Mouse (Mus musculus) liver, embryonic 11.5 days (tissue): Measurements from ENCODE around the gene Ppp4r3a. TPM values are rescaled to one million over a fixed set of nuclear protein-coding genes. Genes with fewer than 3 reads are reported as not detected.

Experiments used
- ATAC-seq: fragments of 200-750 bp; cut with Nextera tagmentation; replicated peaks from 2 replicates; pipeline ENCODE4 v1.8.0; 2017; ENCODE audit warnings: moderate number of reproducible peaks, mild to moderate bottlenecking, moderate TSS enrichment, moderate library complexity; ENCODE audit not compliant: low FRiP score
- DNase-seq: peaks from one replicate; pipeline ENCODE4 v3.0.0-alpha.2; 2017; ENCODE audit warnings: low spot score
- H3K27ac ChIP-seq: fragments of 300-500 bp; sonication (generic); 2 replicates; pipeline ENCODE4 v1.5.1; 2014; ENCODE audit warnings: mild to moderate bottlenecking, low read depth, low read length, control low read depth
- H3K27me3 ChIP-seq: fragments of 300-500 bp; sonication (generic); replicated peaks from 2 replicates; pipeline ENCODE4 v1.6.1; 2014; ENCODE audit warnings: low read length, mixed read lengths; ENCODE audit not compliant: control insufficient read depth, insufficient read depth
- H3K36me3 ChIP-seq: fragments of 300-500 bp; sonication (generic); 2 replicates; pipeline ENCODE4 v1.6.1; 2014; ENCODE audit warnings: mild to moderate bottlenecking, low read length, moderate library complexity, mixed read lengths; ENCODE audit not compliant: control insufficient read depth, insufficient read depth
- H3K4me1 ChIP-seq: fragments of 300-500 bp; sonication (generic); replicated peaks from 2 replicates; pipeline ENCODE4 v1.6.1; 2014; ENCODE audit warnings: low read length, mixed read lengths; ENCODE audit not compliant: control insufficient read depth, insufficient read depth
- H3K4me2 ChIP-seq: fragments of 300-500 bp; sonication (generic); 2 replicates; pipeline ENCODE4 v1.6.1; 2014; ENCODE audit warnings: mild to moderate bottlenecking, control low read depth, moderate library complexity
- H3K4me3 ChIP-seq: fragments of 300-500 bp; sonication (generic); 2 replicates; pipeline ENCODE4 v1.5.1; 2014; ENCODE audit warnings: low read depth, low read length, control low read depth
- H3K9ac ChIP-seq: fragments of 300-500 bp; sonication (generic); 2 replicates; pipeline ENCODE4 v1.6.1; 2014; ENCODE audit warnings: low read depth, low read length, control low read depth
- H3K9me3 ChIP-seq: fragments of 300-500 bp; sonication (generic); 2 replicates; pipeline ENCODE4 v1.6.1; 2016; ENCODE audit warnings: low read length, inconsistent platforms, mixed read lengths; ENCODE audit not compliant: control insufficient read depth
- WGBS: fragments of 180-500 bp; shearing (Covaris S2); extraction: QIAGEN DNeasy Blood & Tissue Kit; methylation state at CpG from one replicate; pipeline ENCODE4 v1.1.7; 2014; 5-methylcytosine and 5-hydroxymethylcytosine counted together
- polyA plus RNA-seq: library from polyadenylated mRNA; unstranded; fragments of >200 nt; fragmentation: Nextera tagmentation; extraction: Ambion mirVana; gene quantifications from 2 replicates; pipeline ENCODE4 v1.2.1, GENCODE M21; 2014

The Ppp4r3a gene
- polyA plus RNA-seq, 1 experiment from 2014 or later, result 54.4 TPM

DNA sequence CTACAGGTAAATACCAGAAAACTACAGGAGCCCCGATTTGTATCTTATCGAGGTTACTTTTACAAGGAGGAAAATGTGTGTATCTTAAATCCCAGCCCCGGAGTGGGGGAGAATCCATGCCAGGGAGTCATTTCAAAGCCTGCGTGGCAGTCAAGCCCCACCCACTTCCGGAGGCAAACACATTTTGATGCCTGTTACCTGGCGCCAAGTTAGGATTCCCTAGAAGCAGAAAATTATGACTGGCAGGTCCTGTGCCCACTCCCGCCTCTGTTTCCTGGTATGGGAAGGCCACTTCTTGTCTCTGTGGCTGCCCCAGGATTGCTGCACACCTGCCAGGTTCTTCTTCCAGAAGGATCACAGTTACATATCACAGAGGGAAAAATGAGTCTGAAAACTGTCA lies 57.0 kb downstream of the Ppp4r3a start:
- no peak for ATAC-seq
- Histone ChIP-seq H3K4me1 (peaks cover 28% of the 10 kb centered on the region), H3K36me3 (0 out of 2 replicates have a peak, but pooled peaks cover 5% of the 10 kb centered on the region), H3K27ac (peak overlapping the region; percentile 76), H3K4me3 (peak overlapping the region; percentile 86), H3K9ac (peak overlapping the region; percentile 96), H3K9me3 (no peaks in the 10 kb centered on the region), H3K4me2 (peak overlapping the region; percentile 92), H3K27me3 (no peaks in the 10 kb centered on the region)
- DNase-seq, result peak; percentile 31
- WGBS, result 48% methylated on average over 7 of the region's 7 CpGs

DNA sequence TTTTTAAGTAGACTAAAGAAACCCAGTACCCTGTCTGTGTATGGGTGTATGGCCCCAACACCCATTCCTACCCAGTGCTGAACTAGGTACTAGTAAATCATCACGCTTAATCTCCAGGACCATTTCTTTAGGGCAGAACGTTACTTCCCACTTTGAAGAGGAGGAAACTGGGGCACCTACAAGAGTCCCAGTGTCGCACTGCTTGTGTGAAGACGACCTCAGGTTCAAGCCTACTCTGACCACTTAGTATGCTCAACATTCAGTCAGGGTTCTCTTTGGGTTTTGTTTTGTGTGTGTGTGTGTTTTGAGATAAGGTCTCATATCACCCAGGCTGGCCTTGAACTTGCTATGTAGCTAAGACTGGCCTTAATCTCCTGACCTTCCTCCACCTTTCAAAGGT lies 57.5 kb downstream of the Ppp4r3a start:
- Histone ChIP-seq H3K4me3 (peak overlapping the region; percentile 86), H3K9me3 (no peaks in the 10 kb centered on the region), H3K36me3 (0 out of 2 replicates have a peak, but pooled peaks cover 5% of the 10 kb centered on the region), H3K27ac (peak overlapping the region; percentile 76), H3K27me3 (no peaks in the 10 kb centered on the region), H3K9ac (no peak overlapping the region; the same call in 1 of the 2 replicates), H3K4me1 (peaks cover 28% of the 10 kb centered on the region), H3K4me2 (peak overlapping the region; percentile 92)
- ATAC-seq (no peak), DNase-seq (no peak)
- 43% methylated on average over 4 of the region's 4 CpGs for WGBS

DNA sequence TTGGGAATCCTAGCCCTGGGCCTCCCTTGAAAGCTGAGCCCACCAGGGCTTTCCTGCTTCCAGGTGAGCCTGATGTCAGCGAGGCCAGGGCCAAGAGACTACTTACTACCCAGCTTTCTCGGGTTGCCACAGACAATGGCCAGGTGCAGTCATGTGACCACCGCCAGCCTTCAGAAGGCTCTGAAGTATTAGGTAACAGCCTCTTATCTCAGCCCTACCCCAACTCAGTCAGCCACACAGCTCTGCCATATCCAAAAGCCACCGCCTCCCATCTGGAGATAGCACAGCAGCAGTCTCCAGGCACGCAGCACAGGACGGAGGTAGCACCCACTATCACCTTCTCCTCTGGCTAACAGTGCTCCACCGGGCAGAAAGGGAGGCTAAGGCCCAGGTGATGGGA lies 58.1 kb downstream of the Ppp4r3a start:
- Histone ChIP-seq H3K4me3 (peak overlapping the region; percentile 86), H3K4me1 (peaks cover 28% of the 10 kb centered on the region), H3K27me3 (no peaks in the 10 kb centered on the region), H3K9me3 (no peaks in the 10 kb centered on the region), H3K27ac (peak overlapping the region; percentile 76), H3K4me2 (peak overlapping the region; percentile 92), H3K36me3 (0 out of 2 replicates have a peak, but pooled peaks cover 5% of the 10 kb centered on the region), H3K9ac (peak overlapping the region; percentile 46; the same call in 1 of the 2 replicates)
- DNase-seq (peak; percentile 57), ATAC-seq (peak; percentile 81)
- WGBS, result 23% methylated on average over 7 of the region's 7 CpGs

DNA sequence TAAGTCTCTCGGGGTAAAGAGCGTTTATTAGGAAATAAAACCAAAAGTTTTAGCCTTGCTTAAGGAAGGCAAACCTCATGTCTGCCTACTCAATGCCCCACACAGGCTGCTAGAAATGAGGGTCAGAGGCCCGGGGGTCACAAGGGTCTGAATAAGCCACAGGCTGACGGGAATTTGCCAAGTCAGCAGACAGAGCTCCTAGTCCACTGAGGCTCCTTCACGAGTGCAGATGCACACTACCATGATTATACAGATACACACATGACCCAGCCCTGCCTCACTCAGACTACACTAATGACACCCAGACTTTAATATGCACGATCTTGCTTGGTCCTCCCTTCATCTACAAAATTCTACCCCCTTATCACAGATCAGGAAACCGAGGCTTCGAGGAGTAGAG lies 58.7 kb downstream of the Ppp4r3a start:
- H3K9ac ChIP-seq, result peak overlapping the region; percentile 46; the same call in 1 of the 2 replicates
- WGBS, result 53% methylated on average over 8 of the region's 8 CpGs
- DNase-seq, result peak; percentile 30
- H3K4me1 ChIP-seq, result peaks cover 28% of the 10 kb centered on the region
- peaks cover 5% of the 10 kb centered on the region; the same call in 1 of the 2 replicates for H3K36me3 ChIP-seq
- peak overlapping the region; percentile 86 for H3K4me3 ChIP-seq
- 0 out of 2 replicates have a peak, but pooled peaks have one; percentile 0 for ATAC-seq
- peak overlapping the region; percentile 92 for H3K4me2 ChIP-seq
- no peaks in the 10 kb centered on the region for H3K9me3 ChIP-seq
- peak overlapping the region; percentile 76 for H3K27ac ChIP-seq
- H3K27me3 ChIP-seq, result no peaks in the 10 kb centered on the region

DNA sequence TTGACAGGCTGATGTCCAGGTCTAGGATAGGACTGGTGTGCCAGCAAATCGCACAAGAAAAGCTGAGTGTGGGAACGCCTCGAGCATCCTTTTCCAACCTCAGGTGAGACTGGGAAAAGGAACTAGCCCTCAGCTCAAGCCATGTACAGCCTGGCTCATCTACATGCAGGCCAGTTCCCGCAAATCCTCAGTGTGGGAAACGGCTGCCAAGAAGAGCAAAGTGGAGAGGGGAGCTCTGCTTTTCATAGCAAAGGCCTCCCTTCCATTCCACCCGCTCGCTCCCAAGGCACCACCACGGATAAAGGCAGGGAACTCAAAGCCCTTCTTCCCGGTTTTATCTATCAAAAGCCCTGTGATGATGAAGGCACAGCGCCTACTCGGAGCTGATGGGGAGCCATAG lies 60.4 kb downstream of the Ppp4r3a start:
- ATAC-seq, result no peak
- peaks cover 39% of the 10 kb centered on the region for H3K4me1 ChIP-seq
- peaks cover 5% of the 10 kb centered on the region; the same call in 1 of the 2 replicates for H3K36me3 ChIP-seq
- H3K9me3 ChIP-seq, result no peaks in the 10 kb centered on the region
- no peak overlapping the region for H3K27ac ChIP-seq
- no peak overlapping the region for H3K9ac ChIP-seq
- 81% methylated on average over 11 of the region's 11 CpGs for WGBS
- H3K4me3 ChIP-seq, result no peak overlapping the region
- peak; percentile 20 for DNase-seq
- no peak overlapping the region for H3K4me2 ChIP-seq
- no peaks in the 10 kb centered on the region for H3K27me3 ChIP-seq

DNA sequence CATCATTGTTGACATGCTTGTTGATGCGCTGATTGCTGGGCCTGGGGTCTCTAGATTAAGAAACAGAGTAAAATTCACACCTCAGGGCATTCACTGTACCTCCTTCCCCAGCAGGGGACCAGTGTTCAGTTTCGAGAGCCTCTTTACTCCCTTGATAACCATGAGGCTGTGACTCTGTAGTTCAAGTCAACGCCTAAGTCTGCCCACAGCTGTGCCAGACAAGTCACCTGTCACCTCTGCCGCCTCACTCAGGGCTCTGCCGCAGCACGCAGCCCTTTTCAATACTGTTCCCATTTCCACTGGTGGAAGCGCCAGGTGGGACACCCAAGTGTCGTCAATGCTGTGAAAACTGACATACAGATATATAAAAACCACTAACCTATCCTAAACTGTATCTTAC lies 61.1 kb downstream of the Ppp4r3a start:
- Histone ChIP-seq H3K27me3 (no peaks in the 10 kb centered on the region), H3K4me1 (peaks cover 47% of the 10 kb centered on the region)
- peak; percentile 27 for DNase-seq

DNA sequence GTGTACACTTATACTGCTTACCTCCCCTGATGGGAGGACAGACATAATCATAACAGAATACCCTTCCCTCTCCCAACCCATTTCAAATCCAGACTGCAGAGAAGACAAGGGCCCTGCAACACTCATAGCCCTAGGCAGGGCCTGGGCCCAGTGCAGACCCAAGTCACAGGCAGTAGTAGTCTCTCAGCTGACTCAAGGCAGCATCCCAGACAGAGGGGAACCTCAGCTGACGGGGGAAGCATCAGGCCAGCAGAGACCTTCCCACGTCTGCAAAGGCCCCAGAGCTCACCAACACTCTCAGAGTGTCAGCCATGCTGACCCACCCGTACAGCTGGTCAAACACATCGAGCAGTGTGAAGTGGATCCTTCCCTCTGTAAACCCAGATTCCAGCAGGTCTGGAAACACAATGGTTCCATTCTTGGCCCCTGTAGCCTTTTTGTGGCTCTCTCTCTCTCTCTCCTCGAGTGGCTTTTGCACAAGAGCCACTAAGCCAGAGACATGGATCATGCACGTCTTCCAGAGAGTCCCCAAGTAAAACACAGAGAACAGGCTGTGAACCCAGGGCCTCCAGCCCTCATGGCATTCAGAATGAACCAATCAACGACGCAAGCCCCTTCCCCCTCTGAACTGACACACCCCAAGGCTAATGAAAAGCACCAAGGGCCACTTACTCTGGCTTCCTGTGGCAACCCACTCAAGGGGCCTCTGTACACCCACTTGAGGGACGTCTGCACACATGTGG lies 61.8 kb downstream of the Ppp4r3a start:
- Histone ChIP-seq H3K4me1 (peaks cover 46% of the 10 kb centered on the region), H3K27me3 (no peaks in the 10 kb centered on the region), H3K9me3 (no peaks in the 10 kb centered on the region), H3K4me3 (no peak overlapping the region), H3K4me2 (no peak overlapping the region), H3K36me3 (peaks cover 5% of the 10 kb centered on the region; the same call in 1 of the 2 replicates), H3K27ac (no peak overlapping the region), H3K9ac (no peak overlapping the region)
- WGBS, result 86% methylated on average over 9 of the region's 9 CpGs
- ATAC-seq (no peak), DNase-seq (no peak)

More for the DNA sequence above, 61.1 kb downstream of the Ppp4r3a start:
- H3K27ac ChIP-seq, result no peak overlapping the region
- H3K9me3 ChIP-seq, result no peaks in the 10 kb centered on the region
- no peak overlapping the region for H3K4me3 ChIP-seq
- 93% methylated on average over 8 of the region's 8 CpGs for WGBS
- H3K4me2 ChIP-seq, result no peak overlapping the region
- no peak for ATAC-seq
- no peak overlapping the region for H3K9ac ChIP-seq
- H3K36me3 ChIP-seq, result peaks cover 5% of the 10 kb centered on the region; the same call in 1 of the 2 replicates

DNA sequence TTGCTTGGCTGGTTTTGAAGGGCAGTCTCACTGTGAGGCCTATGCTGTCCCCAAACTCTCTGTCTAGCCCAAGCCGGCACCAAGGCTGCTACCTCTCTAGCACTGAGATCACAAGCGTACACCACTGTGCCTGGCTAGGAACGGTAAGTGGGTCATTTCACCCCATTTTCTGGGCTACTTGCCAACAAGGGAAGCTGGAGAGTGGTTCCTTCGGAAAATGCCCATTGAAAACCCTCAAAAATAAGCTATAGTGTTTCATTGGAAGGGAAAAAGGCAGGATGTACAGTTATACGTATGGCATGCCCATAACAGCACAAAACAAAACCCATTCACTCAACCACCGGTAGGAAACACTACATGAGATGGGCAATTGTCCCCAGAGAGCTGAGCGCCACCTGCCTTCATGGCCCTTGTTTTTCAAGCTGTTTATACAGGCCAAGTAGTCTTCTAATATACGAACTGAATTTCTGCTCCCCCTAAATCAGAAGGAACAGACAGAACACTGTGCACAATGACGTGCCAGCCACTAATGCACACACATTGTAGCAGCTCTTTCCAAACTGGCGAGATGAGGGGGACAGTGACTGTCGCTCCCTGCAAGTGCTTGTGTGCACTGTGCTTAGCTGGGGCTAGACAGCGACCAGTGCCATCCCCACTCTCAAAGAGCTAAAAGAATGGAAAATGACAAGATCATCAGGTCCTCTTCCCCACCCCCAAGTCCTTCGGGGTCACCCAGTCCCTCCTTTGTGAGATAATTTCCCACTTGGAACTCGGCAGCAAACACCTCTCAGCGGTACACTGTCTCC lies 63.1 kb downstream of the Ppp4r3a start:
- Histone ChIP-seq H3K4me3 (no peak overlapping the region), H3K9ac (no peak overlapping the region; the same call in 1 of the 2 replicates), H3K4me1 (peaks cover 46% of the 10 kb centered on the region), H3K4me2 (no peak overlapping the region), H3K27me3 (no peaks in the 10 kb centered on the region), H3K9me3 (no peaks in the 10 kb centered on the region), H3K27ac (no peak overlapping the region), H3K36me3 (peaks cover 5% of the 10 kb centered on the region; the same call in 1 of the 2 replicates)
- DNase-seq (no peak), ATAC-seq (no peak)
- WGBS, result 92% methylated on average over 15 of the region's 15 CpGs
